Mouse (Mus musculus): ENCODE results near the gene C77080. TPM values are rescaled to one million over a fixed set of nuclear protein-coding genes. Genes with fewer than 3 reads are reported as not detected.

Gene C77080
- polyA plus RNA-seq, 1 experiment from 2014 or later, result 3.3 TPM

DNA sequence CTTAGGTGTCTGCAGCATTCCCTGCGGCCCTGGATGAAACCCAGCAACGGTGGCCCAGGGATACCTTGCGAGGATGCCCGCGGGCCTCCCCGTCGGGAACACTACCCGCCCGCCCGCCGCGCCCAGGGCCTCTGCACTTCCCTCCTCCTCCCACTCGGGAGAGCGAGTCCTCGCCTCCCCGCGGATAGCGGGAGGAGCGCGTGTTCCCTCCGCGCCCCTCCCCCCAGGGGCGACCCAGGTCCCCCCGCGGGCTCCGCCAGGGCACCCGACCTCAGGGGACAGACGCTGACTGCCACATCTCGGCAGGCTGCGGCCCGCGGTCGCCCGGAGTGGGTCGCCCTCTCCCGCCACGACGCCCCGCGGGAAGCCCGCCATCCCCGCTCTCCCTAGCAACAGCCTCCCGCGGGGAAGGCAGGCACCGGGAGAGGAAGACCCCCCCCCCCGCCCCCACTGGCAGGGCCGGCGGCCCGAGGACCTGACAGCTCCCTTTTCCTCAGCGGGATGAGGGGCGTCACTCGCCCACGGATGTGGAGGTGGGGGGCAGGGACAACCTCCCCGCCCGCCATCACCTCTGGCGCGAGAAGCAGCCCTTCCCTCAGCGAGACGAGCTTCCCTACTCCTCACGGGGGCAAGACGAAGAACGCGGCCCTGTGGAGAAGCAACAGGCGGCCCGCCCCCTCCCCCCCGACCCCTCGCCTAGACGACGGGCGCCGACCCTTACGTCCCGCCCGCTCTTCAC lies 72.2 kb downstream of the C77080 start:
- H3K36me3 ChIP-seq (replicated peaks), result peaks cover 22% of the 10 kb centered on the region
- no peaks in the 10 kb centered on the region for H3K9me3 ChIP-seq
- peak overlapping the region; percentile 98 for H3K27ac ChIP-seq
- WGBS, result under 1% methylated on average over 71 of the region's 74 CpGs
- peak; percentile 56 for DNase-seq (ENCODE audit: extremely low spot score, low spot score)
- peak overlapping the region; percentile 98 for H3K4me3 ChIP-seq
- no peaks in the 10 kb centered on the region for H3K27me3 ChIP-seq (ENCODE audit: poor library complexity, severe bottlenecking)
- H3K4me1 ChIP-seq, result peaks cover 36% of the 10 kb centered on the region

DNA sequence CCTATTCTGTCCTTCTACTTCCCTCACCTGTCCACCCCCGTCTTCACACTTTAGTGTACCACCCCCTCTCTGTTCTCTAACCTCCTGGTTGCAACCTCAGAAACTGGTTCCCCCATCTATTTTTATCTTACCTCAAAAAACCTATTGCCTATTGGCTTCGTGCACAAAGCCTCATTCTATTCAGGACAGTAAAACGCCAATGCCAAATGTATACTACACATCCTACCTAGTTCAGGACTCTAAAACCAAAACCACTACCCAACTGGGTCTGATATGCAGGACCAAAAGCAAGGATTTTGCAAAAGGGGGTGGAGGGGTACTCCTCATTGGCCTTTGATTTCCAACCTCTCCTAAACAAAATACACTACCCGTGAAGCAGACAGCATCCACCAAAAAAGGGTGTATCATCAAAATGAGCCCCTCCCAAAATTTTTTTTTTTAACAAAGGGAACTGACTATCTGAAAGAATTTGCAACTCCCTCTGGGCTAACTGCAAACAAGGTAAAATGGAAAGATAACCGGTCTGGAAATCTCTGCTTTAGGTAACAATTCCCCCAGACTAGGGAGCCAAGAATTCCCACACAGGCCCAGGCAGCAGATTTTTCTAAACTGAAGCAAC lies 73.1 kb downstream of the C77080 start:
- peak overlapping the region; percentile 98 for H3K4me3 ChIP-seq
- H3K27me3 ChIP-seq (ENCODE audit: poor library complexity, severe bottlenecking), result no peaks in the 10 kb centered on the region
- H3K36me3 ChIP-seq (replicated peaks), result peaks cover 19% of the 10 kb centered on the region
- H3K4me1 ChIP-seq, result peaks cover 36% of the 10 kb centered on the region
- no peaks in the 10 kb centered on the region for H3K9me3 ChIP-seq
- H3K27ac ChIP-seq, result peak overlapping the region; percentile 98
- DNase-seq (ENCODE audit: extremely low spot score, low spot score), result no peak
- WGBS, result 51% methylated on average over 5 of the region's 5 CpGs

DNA sequence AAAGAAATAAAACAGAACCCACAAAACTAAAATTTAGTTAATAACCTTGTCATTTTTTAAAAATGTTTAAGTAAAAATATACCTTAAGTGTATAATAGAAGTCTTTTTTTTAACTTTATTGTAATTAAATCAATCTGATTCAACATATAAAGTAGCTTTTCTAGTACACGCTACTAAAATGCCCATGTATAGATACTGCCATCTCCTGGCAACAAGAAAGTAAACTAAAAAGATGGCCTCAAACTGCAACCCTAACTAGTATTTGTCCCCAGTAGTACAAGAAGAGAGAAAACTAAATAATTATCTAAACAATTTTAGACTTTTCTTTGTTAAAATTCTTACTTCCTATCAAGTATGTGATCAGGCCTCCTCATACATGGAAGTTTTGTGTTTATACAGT lies 81.6 kb downstream of the C77080 start:
- DNase-seq (ENCODE audit: extremely low spot score, low spot score), result no peak
- 87% methylated on average over 1 of the region's 1 CpGs for WGBS
- no peaks in the 10 kb centered on the region for H3K4me1 ChIP-seq
- H3K36me3 ChIP-seq (replicated peaks), result peaks cover 88% of the 10 kb centered on the region
- H3K4me3 ChIP-seq, result no peak overlapping the region
- no peaks in the 10 kb centered on the region for H3K27me3 ChIP-seq (ENCODE audit: poor library complexity, severe bottlenecking)
- no peaks in the 10 kb centered on the region for H3K9me3 ChIP-seq
- H3K27ac ChIP-seq, result no peak overlapping the region

DNA sequence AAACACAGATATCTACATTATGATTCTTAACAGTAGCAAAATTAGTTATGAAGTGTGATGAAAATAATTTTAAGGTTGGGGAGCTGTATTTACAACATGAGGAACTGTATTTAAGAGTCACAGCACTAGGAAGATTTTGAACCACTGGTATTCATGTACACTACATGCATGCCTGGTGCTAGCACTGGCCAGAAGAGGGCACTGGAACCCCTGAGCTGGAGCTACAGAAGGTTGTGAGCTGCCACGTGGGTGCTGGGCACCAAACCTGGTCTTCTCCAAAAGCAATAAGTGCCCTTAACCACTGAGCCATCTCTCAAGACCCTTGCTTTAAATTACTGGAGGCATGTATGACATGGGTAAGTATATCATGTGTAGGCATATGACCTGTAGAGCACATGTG lies 88.7 kb downstream of the C77080 start:
- no peak for DNase-seq (ENCODE audit: extremely low spot score, low spot score)
- no peak overlapping the region for H3K27ac ChIP-seq
- peaks cover 96% of the 10 kb centered on the region for H3K36me3 ChIP-seq (replicated peaks)
- H3K4me1 ChIP-seq, result no peaks in the 10 kb centered on the region
- no peaks in the 10 kb centered on the region for H3K27me3 ChIP-seq (ENCODE audit: poor library complexity, severe bottlenecking)
- no peaks in the 10 kb centered on the region for H3K9me3 ChIP-seq
- no peak overlapping the region for H3K4me3 ChIP-seq
- 74% methylated on average over 1 of the region's 1 CpGs for WGBS

Small RNAs within 50 kb of the gene (microRNA-seq; reads per million reads assigned to microRNA genes)
- not detected for gene Gm22994

Other genes with a start within 250 kb of the C77080 start
- 6.9 and 8.5 TPM in 2 replicates for gene Rnf19b, start 203.1 kb downstream of the C77080 start, polyA plus RNA-seq (2016; fragmentation: Nextera tagmentation; extraction: Ambion mirVana)
- gene Tmem54, start 155.9 kb downstream of the C77080 start, polyA plus RNA-seq (2016; fragmentation: Nextera tagmentation; extraction: Ambion mirVana), result 3.3 and 4.6 TPM in 2 replicates
- gene Hpca, start 139.4 kb downstream of the C77080 start, polyA plus RNA-seq (2016; fragmentation: Nextera tagmentation; extraction: Ambion mirVana), result 0.18 and 0.43 TPM in 2 replicates
- 0.56 and 0.93 TPM in 2 replicates for gene Fndc5, start 124.4 kb downstream of the C77080 start, polyA plus RNA-seq (2016; fragmentation: Nextera tagmentation; extraction: Ambion mirVana)
- 29.4 and 29.7 TPM in 2 replicates for gene S100pbp, start 71.7 kb downstream of the C77080 start, polyA plus RNA-seq (2016; fragmentation: Nextera tagmentation; extraction: Ambion mirVana)
- 109 and 120 TPM in 2 replicates for gene Yars, start 71.6 kb downstream of the C77080 start, polyA plus RNA-seq (2016; fragmentation: Nextera tagmentation; extraction: Ambion mirVana)
- 0.41 and 0.50 TPM in 2 replicates for gene Sync, start 26.2 kb upstream of the C77080 start, polyA plus RNA-seq (2016; fragmentation: Nextera tagmentation; extraction: Ambion mirVana)
- 546 and 553 TPM in 2 replicates for gene Rbbp4, start 74.0 kb upstream of the C77080 start, polyA plus RNA-seq (2016; fragmentation: Nextera tagmentation; extraction: Ambion mirVana)
- gene Zbtb8os, start 74.3 kb upstream of the C77080 start, polyA plus RNA-seq (2016; fragmentation: Nextera tagmentation; extraction: Ambion mirVana), result 46.5 and 55.4 TPM in 2 replicates
- 5.8 and 6.0 TPM in 2 replicates for gene Zbtb8a, start 116.7 kb upstream of the C77080 start, polyA plus RNA-seq (2016; fragmentation: Nextera tagmentation; extraction: Ambion mirVana)
- 1.4 and 2.2 TPM in 2 replicates for gene Zbtb8b, start 179.4 kb upstream of the C77080 start, polyA plus RNA-seq (2016; fragmentation: Nextera tagmentation; extraction: Ambion mirVana)
- 18.0 and 19.5 TPM in 2 replicates for gene Bsdc1, start 200.2 kb upstream of the C77080 start, polyA plus RNA-seq (2016; fragmentation: Nextera tagmentation; extraction: Ambion mirVana)
- not detected in 2 replicates for gene Tssk3, start 229.6 kb upstream of the C77080 start, polyA plus RNA-seq (2016; fragmentation: Nextera tagmentation; extraction: Ambion mirVana)
- not detected in 2 replicates for gene Fam229a, start 229.8 kb upstream of the C77080 start, polyA plus RNA-seq (2016; fragmentation: Nextera tagmentation; extraction: Ambion mirVana)

Data from forebrain, embryonic 10.5 days (tissue).